Mouse (Mus musculus) megakaryocyte, adult 5-6 weeks (primary cell): ENCODE results near the gene Ints4. TPM values are rescaled to one million over a fixed set of nuclear protein-coding genes. Genes with fewer than 3 reads are reported as not detected.
"Not testable (repeated sequence)": the region's sequence is repeated elsewhere in the genome, so short reads cannot be mapped to it uniquely, and the experiment has no call there.

Experiments used
- ATAC-seq: 2 replicates; pipeline ENCODE4 v1.8.0; 2016; ENCODE audit warnings: mild to moderate bottlenecking, inconsistent platforms; ENCODE audit not compliant: poor library complexity, severe bottlenecking
- total RNA-seq, 2 experiments: library from RNA; stranded (forward) in 1 of 2; stranded (reverse) in 1 of 2; fragments of 153-499, 151-499 nt in 1 of 2; fragments of 221-1000, 200-1000 nt in 1 of 2; gene quantifications; 2 replicates each; pipeline versions ENCODE4 v1.2.3 to v1.2.4; 2015 to 2017

The Ints4 gene
- total RNA-seq (2015) (89.9 and 91.2 TPM in 2 replicates), total RNA-seq (2017) (49.6 and 51.4 TPM in 2 replicates)

DNA sequence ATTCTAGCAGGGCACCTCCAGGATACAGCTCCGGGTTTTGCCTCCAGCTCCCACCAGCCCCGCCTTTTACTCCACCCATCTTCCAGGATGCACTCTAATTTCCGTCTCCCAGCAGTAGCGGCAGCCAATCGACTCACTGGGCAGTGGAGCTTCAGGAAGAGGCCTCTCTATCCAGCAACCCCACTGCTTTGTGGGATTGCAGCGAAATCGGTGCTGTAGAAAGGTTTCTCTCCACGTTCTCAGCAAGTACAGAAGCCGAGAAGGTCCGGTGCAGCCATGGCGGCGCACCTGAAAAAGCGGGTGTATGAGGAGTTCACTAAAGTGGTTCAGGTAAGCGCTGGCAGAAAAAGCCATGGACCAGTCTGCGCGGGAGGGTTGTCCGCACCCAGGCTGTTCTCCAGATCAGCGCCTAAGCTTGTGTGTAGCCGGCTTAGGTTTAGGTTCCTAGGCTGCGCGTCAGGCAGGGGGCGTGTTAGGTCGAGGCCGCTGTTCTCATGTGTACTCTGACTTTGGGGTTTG, at the start of gene Ints4:
Gene Ints4 (plus strand): TSS at position 136 of the 519 bp plus-strand sequence.
- ATAC-seq: peak; percentile 98

DNA sequence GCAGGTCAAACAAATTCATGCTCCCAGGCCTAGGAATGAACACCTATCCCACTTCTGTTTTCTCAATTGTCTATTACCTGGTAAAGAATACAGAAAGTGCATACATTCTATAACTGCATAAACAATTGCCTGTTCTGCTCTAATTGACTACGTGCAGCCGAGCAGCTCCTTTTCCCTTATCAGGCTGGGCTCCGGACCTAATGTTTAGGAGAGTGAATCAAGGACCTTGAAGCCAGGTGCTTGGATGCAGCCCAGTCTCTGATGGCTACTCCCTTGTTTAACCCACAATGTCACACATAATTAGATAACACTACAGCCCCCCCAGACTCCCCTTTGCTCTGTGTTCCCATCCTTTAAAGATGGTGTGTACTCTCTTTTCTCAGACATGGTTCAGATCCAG, 47.2 kb upstream of the Ints4 start:
- not testable (repeated sequence) for ATAC-seq

DNA sequence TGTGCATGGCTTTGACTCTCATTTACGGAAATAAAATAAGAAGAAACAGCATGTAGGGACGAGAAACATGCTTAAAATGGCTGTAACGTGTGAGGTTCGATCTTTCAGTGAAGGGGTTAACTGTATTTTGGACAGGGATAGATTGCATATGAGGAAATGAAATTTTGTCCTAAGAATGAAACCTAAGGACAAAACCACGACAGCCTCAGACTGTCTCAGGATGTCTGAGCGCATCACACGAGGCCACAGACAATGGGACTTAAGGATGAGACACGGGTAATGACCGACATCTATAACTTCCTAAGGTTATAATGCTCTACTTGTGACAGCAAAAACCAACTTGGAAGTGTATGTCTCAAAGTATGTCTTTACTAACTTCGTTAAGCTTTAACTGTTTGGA, 46.2 kb upstream of the Ints4 start:
- ATAC-seq: peak; percentile 60; the same call in 1 of the 2 replicates

DNA sequence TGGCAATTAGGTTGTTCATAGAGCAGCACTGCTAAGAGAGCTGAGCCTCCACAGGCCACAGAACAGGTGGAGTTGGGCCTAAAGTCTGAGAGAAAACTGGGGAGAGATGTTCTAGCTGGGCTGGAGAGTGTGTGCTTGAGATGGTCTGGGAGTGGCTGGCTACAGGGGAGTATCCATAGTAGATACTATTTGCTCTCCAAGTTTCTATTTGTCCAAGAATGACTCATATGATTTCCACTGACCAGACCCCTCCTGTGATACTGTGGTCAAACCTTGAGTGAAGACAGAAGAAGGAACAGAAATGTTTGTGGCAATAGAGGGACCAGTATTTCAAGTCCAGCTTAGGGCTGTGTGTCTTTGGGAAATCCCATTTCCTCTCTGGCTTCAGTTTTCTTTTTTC, 41.8 kb upstream of the Ints4 start:
- ATAC-seq: peak; percentile 47; the same call in 1 of the 2 replicates

DNA sequence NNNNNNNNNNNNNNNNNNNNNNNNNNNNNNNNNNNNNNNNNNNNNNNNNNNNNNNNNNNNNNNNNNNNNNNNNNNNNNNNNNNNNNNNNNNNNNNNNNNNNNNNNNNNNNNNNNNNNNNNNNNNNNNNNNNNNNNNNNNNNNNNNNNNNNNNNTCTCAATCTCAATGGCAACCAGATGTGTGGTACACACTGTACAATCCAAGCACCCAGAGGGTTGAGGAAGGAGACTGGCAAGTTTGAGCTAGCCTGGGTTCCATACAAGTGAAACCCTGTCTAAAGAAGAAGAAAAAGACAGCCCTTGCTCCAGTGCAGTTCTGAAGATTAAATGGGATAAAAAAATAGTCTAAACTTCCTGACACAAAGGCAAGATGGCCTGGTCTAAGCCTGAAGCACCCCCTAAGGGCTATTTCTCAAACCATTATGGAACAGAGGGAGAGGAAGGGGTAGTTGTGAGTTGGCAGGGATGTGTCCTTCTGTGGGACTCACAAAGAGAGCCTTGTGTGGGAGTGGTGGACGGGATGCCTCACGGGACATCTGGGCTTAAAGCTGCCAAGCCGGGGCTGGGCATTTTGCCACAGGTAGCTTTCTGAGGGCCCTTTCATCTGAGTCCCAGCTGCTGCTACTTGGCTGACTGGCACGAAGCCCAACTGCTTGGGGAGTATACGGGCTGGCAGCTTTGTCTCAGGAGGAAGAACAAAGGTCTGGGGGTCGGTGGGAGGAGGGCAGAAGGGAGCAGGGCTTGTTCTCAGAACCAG, 34.4 kb upstream of the Ints4 start:
- no peak for ATAC-seq

DNA sequence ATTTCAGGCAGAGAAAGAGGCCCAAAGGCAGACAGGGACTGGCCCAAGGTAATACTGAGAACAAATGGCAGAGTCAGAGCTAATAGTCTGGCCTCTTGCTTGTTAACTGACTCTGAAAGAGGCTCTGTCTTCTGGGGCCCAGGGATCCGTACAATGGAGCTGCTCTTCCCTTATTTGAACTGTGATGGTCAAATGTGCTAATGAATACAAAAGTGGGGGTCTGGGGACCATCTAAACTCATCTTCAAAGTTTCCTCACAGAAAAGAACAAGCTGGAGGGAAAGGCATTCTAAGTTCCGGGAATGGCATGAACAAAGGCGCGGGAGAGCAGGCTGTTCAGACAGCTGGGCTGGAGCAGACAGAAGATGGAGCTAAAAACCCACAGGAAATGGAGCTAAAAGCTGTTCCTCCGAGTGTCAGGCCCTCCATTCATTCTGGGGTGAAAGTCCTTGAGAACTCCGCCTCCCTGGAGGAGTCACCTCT, 33.7 kb upstream of the Ints4 start:
- no peak for ATAC-seq

DNA sequence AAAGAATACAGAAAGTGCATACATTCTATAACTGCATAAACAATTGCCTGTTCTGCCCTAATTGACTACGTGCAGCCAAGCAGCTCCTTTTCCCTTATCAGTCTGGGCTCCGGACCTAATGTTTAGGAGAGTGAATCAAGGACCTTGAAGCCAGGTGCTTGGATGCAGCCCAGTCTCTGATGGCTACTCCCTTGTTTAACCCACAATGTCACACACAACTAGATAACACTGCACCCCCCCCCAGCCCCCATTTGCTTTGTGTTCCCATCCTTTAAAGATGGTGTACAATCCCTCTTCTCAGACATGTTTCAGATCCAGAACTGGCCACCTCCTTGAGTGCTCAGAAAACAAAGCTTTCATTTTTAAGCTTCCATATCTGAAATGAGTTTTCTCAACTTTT, 29.7 kb upstream of the Ints4 start, which contains the start of gene Kctd14:
Gene Kctd14 (plus strand): TSS at position 301 of the 400 bp plus-strand sequence.
- ATAC-seq: not testable (repeated sequence)

DNA sequence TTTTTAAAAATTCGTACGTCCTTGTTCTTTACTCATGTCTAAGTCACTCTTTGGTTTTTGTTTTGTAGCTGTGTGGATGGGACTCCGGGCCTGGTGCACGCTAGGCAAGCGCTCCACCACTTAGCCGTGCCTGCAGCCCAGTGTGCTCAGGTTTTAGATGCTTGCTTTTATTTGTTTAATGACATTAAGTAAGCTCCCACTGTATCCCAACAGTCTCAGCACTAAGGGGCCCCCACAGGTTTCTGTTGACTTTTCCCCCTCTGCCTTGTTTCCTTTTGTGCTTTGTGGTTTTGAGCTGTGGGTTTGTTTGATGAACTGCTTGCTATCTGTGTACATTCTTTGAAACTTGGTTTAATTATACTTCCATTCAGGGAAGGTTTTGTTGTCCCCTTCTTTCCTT, 28.6 kb upstream of the Ints4 start:
- ATAC-seq: no peak

DNA sequence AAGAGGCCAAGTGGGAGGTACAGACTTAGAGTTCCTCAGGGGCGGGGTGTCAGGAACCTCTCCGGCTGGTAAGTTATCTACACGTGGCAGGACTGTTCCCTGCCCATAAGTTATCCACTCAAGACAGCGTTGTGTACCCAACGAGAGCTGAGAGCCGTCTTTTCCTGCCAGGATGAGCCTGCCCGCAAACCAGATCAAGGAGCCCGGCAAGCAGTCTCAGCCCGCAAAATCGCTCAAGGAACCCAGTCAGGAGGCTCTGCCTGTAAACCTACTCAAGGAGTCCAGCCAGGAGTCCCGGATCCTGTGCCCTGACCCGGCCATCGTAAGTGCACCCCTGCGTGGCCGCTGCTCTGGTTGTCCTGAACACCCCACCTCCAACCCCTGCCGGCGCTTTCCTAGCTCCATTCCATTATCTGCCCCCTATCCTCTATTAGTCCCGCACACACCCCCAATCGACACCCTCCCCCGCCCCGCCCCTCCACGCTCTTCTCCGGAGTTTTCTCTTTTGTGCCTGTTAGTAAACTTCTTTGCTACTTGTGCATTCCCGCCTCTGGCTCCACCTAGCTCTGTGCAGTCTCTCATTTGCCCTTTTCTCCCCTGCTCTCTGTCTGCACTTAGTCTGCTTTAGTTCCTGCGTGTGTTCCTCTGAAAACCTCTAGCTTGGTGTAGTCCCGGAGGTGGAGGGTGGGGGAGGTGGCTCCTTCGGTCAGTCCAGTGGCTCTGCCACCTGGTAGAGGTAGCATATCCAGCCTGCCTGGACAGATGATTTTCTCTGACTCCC, 27.4 kb upstream of the Ints4 start:
- ATAC-seq: peak; percentile 77

DNA sequence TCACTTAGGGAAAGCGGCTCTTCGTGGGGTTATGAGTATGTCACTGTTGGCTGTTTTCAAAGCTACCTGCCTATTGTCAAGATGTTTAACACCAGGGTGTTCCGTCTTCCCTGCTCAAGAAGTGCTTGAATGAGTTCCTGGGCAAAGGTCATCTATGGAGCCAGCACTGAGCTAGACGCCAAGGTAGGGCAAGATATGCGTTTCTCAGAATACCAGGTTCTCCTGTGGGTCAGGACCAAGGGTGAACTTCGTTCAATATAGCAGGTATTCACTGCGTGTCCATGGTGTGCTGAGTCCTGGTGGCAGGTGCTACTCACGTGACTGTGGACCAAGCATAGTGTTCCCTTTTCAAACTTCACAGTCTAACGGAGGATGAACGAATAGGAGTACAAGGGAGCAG, 26.0 kb upstream of the Ints4 start:
- no peak for ATAC-seq

DNA sequence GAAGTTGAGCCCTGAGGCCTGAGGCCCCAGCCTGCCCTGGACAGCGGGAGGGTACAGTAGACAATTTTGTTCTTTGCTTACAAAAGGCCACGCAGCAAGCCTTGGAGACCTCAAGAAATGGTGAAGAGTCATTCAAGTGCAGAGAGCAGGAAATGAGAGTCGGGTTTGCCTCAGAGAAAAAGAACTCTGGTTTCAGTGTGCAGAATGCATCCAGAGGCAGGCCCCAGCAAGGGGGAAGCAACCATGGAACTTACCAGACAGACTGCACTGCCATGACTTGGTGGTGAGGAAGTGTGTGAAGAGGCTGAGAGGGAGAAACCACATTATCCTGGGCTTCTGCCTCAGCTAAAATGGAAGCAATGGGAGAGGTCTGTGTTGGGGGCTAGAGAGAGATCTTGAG, 25.2 kb upstream of the Ints4 start:
- peak; percentile 61 for ATAC-seq

DNA sequence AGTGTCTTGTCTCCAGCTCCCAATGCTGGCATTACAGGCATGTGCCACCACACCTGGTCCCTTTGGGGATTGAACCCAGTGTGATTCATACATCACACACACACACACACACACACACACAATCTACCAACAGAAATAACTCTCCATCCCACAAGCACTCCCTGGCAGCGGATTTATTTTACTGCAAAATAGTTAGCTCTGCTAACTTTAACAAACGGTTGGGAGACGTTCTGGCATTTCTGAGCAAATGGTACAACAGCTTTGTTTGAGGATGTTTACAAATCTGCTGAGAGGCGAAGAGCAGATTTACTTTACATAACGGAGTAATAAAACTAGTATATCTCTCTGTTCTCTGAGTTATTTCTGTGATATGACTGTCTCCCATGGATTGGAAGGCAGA, 7.8 kb upstream of the Ints4 start:
- no peak for ATAC-seq

DNA sequence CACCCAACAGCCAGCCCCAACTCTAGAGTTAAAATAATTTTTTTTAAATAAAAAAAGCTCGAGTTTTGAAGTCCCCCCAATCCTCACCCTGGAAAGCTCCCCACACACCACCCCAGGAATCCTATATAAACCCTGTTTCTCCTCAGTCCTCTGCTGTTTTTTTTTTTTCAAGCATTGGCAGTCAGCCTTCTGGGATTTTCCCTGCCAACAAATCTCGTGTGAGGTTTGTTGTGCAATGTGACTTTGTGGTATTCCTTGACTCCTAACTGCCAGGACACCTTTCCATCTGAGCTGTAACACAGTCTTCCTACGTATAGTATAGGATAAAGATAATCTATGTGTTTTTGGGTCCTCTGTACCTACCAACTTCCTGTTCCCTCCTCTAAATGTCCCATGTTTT, 1.4 kb upstream of the Ints4 start:
- no peak for ATAC-seq

DNA sequence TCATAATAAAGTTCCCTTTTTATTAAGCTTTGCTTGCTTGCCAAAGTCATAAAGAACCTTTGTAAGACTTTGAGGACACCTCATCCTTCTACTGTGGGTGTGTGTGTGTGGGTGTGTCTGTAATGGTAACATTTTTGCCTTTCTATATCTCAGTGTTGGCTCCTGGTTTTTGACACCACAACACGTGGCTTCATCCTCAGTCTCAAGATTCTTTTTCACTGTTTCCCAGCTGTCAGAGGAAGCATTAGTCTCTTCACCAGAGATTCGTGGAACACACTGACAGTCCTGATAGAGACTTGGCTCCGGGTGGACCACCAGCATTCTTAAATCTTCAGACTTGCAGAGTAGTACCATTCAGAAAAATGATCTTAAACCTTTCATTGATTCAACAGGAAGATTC, 466 bp upstream of the Ints4 start:
- ATAC-seq: no peak

DNA sequence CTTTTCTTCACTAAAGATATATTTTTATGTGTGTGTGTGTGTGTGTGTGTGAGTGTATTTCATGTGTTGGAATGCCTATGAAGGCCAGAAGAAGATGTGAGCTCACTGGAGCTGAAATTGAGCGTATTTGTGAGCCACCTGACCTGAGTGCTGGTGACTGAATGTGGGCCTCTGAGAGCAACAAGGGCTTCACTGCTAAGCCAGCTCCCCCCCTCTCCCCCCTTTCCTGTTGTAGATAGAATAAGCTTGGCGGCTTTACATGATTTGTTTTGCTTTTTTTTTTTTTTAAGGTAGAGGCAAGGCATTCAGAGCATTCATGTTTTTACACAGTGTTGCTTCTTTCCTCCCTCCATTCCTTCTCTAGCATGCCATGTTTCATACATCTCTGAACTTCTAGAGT, 2.6 kb downstream of the Ints4 start:
- ATAC-seq: no peak

DNA sequence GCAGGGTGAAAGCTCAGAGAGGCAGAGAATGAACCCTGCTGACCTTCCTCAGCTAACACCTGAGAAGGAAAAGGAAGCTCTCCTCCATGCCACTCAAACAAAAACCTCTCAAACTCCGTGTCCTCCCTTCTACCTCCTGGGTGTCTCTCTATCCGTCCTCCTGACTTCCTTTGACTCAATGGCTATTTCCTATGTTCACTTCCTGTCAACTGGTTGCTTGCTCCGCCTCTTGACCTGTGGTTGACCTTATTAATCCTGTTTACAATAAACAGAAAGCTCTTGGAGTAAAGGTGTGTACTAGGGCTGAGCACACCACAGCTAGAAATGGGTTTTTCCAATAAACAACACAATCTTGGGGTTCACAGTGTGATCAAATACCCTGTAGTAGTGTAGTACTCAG, 10.4 kb downstream of the Ints4 start:
- ATAC-seq: no peak

DNA sequence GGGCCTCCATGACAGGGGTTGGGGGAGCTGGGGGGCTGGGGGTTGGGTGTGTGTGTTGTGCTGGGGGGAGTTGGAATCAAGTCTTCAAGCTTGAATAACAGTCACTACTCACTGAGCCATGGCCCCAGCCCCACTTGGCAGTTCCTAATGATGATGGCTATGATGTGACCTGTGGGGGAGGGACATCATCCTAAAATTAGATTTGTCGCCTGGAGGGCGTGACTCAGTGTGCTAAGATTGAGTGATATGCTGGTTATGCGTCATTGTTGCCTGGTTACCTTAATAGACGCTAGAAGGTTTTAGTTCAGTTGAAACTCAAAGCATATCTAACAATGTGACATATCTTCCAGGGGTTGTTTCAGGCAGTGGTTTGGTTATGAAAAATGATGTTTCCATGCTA, 11.7 kb downstream of the Ints4 start:
- no peak for ATAC-seq

DNA sequence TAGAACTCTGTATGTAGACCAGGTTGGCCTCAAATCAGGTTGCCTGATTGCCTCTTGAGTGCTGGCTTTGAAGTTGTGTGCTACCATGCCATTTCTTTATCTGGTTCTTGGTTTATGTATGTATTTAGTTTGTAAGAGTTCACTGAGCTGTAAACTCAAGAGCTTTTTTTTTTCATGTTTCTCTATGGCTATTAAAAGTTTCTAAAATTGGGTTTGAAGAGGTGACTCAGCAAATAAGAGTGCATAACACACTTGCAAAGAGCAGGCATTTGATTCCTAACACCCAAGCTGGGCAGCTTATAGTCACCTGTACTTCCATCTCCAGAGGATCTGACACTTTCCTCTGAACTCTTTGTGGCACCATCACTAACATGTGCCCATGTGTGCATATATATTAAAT, 14.3 kb downstream of the Ints4 start:
- ATAC-seq: no peak

DNA sequence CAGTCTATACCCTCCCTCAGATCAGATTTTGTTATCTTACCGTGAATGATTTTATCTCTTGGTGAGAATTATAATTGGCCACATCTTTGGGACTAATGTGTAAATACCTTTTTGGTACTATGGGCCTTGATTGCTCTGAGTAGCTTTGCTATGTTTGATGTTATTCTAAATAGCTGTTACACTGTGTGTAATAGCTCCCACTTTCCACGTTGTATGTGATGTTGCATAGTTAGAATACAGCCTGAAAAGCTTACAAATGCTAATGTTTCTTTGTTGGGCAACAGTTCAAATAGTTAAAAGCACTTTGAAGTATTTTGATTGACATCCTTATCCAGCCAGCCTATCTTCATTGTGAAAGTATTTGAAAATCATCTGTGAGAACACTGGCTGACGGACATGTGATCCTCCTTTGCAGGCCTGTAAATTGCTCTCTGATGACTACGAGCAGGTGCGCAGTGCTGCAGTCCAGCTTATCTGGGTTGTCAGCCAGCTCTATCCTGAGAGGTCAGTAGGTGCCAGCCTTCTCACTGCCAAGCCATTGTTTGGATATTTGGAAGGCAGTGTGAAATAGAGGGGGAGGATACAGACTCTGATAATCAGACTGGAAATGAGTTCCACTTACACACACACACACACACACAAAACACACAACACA, 19.9 kb downstream of the Ints4 start:
- ATAC-seq: no peak

DNA sequence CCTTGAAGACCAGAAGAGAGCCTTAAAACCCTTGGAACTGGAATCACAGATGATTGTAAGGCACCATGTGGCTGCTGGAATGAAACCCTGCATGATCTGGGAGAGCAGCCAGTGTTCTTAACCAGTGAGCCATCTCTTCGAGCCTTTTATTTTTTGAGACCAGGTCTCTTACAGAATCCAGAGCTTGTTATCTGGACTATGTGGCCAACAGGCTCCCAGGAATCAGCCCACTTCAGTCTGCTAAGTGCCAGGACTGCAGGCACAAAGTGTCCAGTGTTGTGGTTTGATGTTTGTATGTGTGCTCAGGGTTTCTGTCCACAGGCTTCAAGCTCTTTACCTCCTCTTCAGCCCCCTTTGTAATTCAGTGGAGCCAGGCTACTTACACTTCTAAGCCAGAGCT, 34.0 kb downstream of the Ints4 start:
- ATAC-seq: no peak

DNA sequence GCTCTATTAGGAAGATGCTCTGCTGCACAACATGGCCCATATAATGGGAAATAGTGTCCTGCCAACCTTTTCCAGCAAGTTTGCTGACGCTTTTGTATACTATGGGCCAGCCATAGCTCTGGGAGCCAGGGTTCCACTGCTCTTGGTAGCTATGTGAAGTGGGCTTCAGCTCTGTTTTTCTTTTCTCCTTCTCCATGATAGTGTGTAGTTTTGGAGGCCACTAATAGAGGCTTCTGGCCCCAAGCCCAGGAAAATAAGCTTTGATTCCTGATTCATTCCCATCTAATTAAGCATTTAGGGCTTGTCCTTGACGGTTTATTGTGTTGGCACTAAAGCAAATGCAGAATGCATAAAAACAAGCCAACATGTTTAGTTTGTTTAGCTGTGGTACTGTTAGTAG, 39.2 kb downstream of the Ints4 start:
- ATAC-seq: no peak
